Mouse (Mus musculus) C2C12 (cell line): ENCODE results near the gene Cptp. TPM values are rescaled to one million over a fixed set of nuclear protein-coding genes. Genes with fewer than 3 reads are reported as not detected.

Experiments used
- H3K27me3 ChIP-seq: one replicate; pipeline ENCODE4 v1.6.1; 2011; ENCODE audit not compliant: control insufficient read depth, insufficient read depth, insufficient read length
- H3K36me3 ChIP-seq: one replicate; pipeline ENCODE4 v1.6.1; 2011; ENCODE audit not compliant: control insufficient read depth, insufficient read depth
- H3K4me3 ChIP-seq: one replicate; pipeline ENCODE4 v1.5.1; 2011; ENCODE audit warnings: mild to moderate bottlenecking, control low read depth; ENCODE audit not compliant: poor library complexity, insufficient read depth, severe bottlenecking
- H3K79me2 ChIP-seq: one replicate; pipeline ENCODE4 v1.6.1; 2011; ENCODE audit not compliant: control insufficient read depth, insufficient read depth
- H3K79me3 ChIP-seq: one replicate; pipeline ENCODE4 v1.6.1; 2011; ENCODE audit warnings: low read depth, control low read depth
- H3ac ChIP-seq: one replicate; pipeline ENCODE3; 2011; ENCODE audit warnings: low read depth; ENCODE audit not compliant: control insufficient read depth, insufficient read length
- CEBPB ChIP-seq: IDR thresholded peaks from one replicate; pipeline ENCODE4 v1.6.1; 2011; ENCODE audit warnings: low read depth, mild to moderate bottlenecking, control low read depth, moderate library complexity
- CTCF ChIP-seq: IDR thresholded peaks from one replicate; pipeline ENCODE4 v1.5.1; 2011; ENCODE audit not compliant: control insufficient read depth, insufficient read depth, insufficient read length
- FOSL1 ChIP-seq: IDR thresholded peaks from one replicate; pipeline ENCODE4 v1.8.0; 2011; ENCODE audit warnings: mild to moderate bottlenecking, low read length; ENCODE audit not compliant: poor library complexity, insufficient read depth, severe bottlenecking
- MAX ChIP-seq: IDR thresholded peaks from one replicate; pipeline ENCODE4 v1.6.1; 2011; ENCODE audit warnings: mild to moderate bottlenecking, control low read depth
- MYOD1 ChIP-seq: IDR thresholded peaks from one replicate; pipeline ENCODE4 v1.6.1; 2011; ENCODE audit warnings: low read depth; ENCODE audit not compliant: control insufficient read depth, insufficient read length
- MYOG ChIP-seq: IDR thresholded peaks from one replicate; pipeline ENCODE4 v1.6.1; 2011; ENCODE audit not compliant: control insufficient read depth, insufficient read length; ENCODE audit errors: extremely low read depth
- USF1 ChIP-seq: IDR thresholded peaks from one replicate; pipeline ENCODE4 v1.6.1; 2011; ENCODE audit warnings: low read depth, mild to moderate bottlenecking, control low read depth, moderate library complexity
- polyA plus RNA-seq: library from polyadenylated mRNA; unstranded; fragments of >200 nt; fragmentation: generic; extraction: Trizol; gene quantifications from one replicate; pipeline ENCODE4 v1.2.1, GENCODE M21; 2012; ENCODE audit warnings: missing spikeins

The Cptp gene
- polyA plus RNA-seq, 1 experiment: 11.8 TPM

DNA sequence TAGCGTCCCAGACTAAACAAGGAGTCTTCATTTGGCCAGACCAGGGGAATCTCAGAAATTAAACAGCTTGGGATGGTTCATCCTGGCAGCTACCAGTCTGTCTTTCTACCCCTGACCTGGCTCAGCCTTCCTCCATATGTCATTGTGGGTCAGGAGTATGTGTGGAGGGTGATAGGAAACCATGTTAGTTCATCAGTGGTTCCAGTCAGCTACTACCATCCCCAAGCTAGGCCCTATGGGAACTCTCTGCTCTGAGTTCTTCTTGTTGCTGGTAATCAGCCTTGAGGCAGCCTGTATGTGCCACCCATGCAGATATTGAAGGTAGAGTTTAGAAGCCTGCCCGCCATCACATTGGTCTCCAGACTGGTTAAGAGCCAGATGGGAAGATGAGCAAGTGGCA lies 29.1 kb upstream of the Cptp start:
- peaks cover 30% of the 10 kb centered on the region for H3K79me3 ChIP-seq
- peaks cover 43% of the 10 kb centered on the region for H3K36me3 ChIP-seq
- no peak for TF ChIP-seq MYOG
- TF ChIP-seq USF1: no peak
- no peak for TF ChIP-seq CEBPB
- no peak for TF ChIP-seq MAX
- no peak for TF ChIP-seq MYOD1
- TF ChIP-seq FOSL1: no peak
- no peak for TF ChIP-seq CTCF

DNA sequence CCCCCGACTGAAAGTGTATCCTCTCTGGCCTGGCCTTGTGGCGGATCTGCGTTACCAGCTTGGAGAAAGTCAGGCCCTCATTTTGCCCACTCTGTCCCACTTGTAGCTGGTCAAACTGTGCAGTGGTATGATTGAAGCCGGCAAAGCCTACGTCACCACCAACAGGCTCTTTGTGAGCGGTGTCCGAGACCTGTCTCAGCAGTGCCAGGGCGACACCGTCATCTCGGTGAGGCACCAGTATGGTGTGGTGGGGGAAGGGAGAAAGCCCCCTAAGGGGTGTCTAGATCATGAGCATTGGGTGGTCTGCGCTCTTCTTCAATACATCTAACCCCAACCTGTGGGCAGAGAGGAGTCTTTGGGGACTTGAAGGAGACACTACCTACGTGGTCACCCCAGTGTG lies 27.2 kb upstream of the Cptp start:
- Histone ChIP-seq H3K27me3 (no peaks in the 10 kb centered on the region), H3K36me3 (peaks cover 27% of the 10 kb centered on the region), H3ac (no peak overlapping the region), H3K79me2 (peaks cover 49% of the 10 kb centered on the region), H3K4me3 (no peak overlapping the region), H3K79me3 (peaks cover 39% of the 10 kb centered on the region)
- TF ChIP-seq MAX (no peak), CEBPB (no peak), MYOG (no peak)

More for the DNA sequence above, 29.1 kb upstream of the Cptp start:
- Histone ChIP-seq H3K27me3 (no peaks in the 10 kb centered on the region), H3ac (no peak overlapping the region), H3K79me2 (peaks cover 36% of the 10 kb centered on the region), H3K4me3 (no peak overlapping the region)

DNA sequence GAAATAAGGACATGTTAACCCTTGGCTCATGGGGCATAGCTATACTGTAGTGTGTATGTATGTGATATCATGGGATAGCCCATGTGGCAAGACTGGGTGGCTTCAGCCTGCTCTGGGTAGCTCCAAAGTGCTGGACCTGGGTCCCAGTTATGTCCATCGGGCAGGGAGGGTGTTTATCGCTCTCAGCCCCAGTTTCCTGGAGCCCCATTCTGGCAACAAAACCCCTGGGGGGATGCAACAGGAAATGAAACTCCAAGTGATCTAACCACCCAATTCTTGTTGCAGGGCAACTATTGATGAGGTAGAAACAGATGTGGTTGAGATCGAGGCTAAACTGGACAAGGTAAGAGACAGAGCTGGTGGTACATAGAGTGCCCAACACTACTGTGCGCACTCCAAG lies 26.6 kb upstream of the Cptp start:
- Histone ChIP-seq H3K36me3 (peaks cover 21% of the 10 kb centered on the region), H3K79me2 (peaks cover 55% of the 10 kb centered on the region), H3ac (no peak overlapping the region), H3K27me3 (no peaks in the 10 kb centered on the region), H3K79me3 (peaks cover 41% of the 10 kb centered on the region), H3K4me3 (no peak overlapping the region)
- TF ChIP-seq MAX: no peak
- no peak for TF ChIP-seq USF1
- no peak for TF ChIP-seq FOSL1
- no peak for TF ChIP-seq CTCF
- TF ChIP-seq CEBPB: no peak
- TF ChIP-seq MYOG: no peak
- no peak for TF ChIP-seq MYOD1

DNA sequence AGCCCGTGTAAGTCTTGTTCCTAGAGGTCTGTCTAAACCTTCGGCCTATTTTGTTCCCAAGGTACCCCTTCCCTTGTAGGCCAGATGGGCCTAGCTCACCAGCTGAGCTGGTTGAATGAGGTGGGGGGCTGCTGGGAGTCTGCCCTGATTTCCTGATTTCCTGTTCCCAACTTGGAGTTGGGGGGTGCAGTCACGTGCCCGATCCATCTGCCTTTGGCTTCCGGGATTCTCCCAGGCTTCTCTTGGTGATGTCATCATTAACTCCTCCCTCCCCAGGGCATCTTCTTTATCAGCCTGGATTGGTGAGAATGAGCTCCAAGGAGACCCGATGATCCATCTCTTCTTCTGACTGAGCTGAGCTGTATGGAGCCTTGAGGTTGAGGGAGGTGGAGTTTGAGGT lies 26.0 kb upstream of the Cptp start:
- TF ChIP-seq MYOD1 (no peak), CTCF (no peak), USF1 (peak; percentile 90), CEBPB (no peak), MYOG (no peak), MAX (no peak)
- Histone ChIP-seq H3K79me3 (peaks cover 45% of the 10 kb centered on the region), H3K27me3 (no peaks in the 10 kb centered on the region), H3K79me2 (peaks cover 61% of the 10 kb centered on the region), H3ac (no peak overlapping the region), H3K36me3 (peaks cover 21% of the 10 kb centered on the region), H3K4me3 (no peak overlapping the region)

DNA sequence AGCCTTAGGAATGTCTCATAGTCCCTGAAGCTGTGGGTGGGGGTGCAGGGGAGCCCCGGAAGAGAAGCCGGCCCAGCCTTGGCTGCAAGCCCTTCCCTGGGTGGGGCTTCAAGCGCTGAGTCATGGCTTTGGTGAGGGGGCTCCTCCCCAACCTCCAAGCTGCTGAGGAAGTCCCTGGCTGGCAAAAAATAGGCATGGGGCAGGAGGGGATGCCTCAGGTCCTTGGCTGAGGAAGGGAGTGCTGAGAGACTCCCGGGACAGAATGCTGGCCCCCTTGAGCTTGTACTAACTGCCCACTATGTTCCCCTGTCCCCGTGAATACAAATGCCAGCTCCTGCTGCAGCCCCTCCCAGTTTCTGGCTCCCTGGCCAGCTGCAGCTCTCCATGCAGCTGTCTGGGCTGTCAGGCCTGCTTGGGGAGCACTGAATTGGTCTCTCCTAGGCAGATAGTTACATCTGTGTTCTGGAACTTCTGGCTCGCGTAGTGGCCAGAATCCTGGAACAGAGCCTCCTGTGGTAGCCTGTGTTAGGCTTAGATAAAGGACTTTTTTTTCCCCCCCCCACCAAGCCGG lies 25.2 kb upstream of the Cptp start:
- Histone ChIP-seq H3K36me3 (peaks cover 22% of the 10 kb centered on the region), H3K79me3 (peaks cover 45% of the 10 kb centered on the region), H3K4me3 (peak overlapping the region; percentile 21), H3ac (peak overlapping the region; percentile 55), H3K79me2 (peaks cover 70% of the 10 kb centered on the region), H3K27me3 (no peaks in the 10 kb centered on the region)
- TF ChIP-seq FOSL1: no peak
- peak; percentile 54 for TF ChIP-seq MYOD1
- TF ChIP-seq CEBPB: no peak
- TF ChIP-seq MYOG: no peak

DNA sequence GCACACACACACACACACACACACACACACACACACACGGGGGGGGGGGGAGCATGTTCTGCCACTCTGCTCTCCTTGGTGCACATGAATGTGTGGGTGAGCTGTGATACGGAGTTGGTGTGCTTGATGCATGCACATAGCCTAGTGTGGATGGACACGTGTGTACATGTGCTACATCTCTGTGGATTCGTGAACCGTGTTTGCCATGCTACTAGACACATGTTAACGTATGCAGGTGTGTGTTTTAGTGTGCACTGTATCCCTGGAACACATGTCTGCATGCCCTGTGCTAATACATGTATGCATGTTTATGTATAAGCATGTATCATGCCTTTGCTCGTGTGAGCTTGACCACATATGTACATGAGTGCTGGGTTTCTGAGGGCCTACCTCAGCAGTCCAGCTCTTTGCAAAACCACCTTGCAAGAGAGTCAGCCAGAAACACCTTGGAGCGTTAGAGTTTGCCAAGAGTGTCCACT lies 24.0 kb upstream of the Cptp start:
- H3K79me2 ChIP-seq: peaks cover 73% of the 10 kb centered on the region
- no peak for TF ChIP-seq FOSL1
- no peak for TF ChIP-seq CTCF
- no peak for TF ChIP-seq USF1
- no peak for TF ChIP-seq CEBPB
- TF ChIP-seq MAX: no peak
- TF ChIP-seq MYOD1: no peak
- TF ChIP-seq MYOG: no peak
- peak overlapping the region; percentile 85 for H3K4me3 ChIP-seq
- peaks cover 30% of the 10 kb centered on the region for H3K36me3 ChIP-seq
- no peaks in the 10 kb centered on the region for H3K27me3 ChIP-seq
- peak overlapping the region; percentile 25 for H3ac ChIP-seq
- H3K79me3 ChIP-seq: peaks cover 45% of the 10 kb centered on the region
